Mouse (Mus musculus): Measurements from ENCODE around the gene Sin3a. TPM values are rescaled to one million over a fixed set of nuclear protein-coding genes. Genes with fewer than 3 reads are reported as not detected.

Gene Sin3a
- polyA plus RNA-seq, 1 experiment from 2014 or later, result 25.2 TPM

- 6% methylated on average over 19 of the region's 19 CpGs for WGBS
- peak overlapping the region; percentile 57 to 74 for H3K4me3 ChIP-seq (ENCODE audit: control insufficient read depth in 1 of 2, insufficient read depth in 1 of 2, low read depth in 1 of 2, low read length in 2 of 2)
- peaks cover 13% of the 10 kb centered on the region for H3K36me3 ChIP-seq (ENCODE audit: control insufficient read depth, insufficient read depth, low read length)
- H3K9me3 ChIP-seq (ENCODE audit: control insufficient read depth, low read length), result no peaks in the 10 kb centered on the region
- peak overlapping the region; percentile 73 for H3K9ac ChIP-seq (ENCODE audit: low read length)
- peak overlapping the region; percentile 68 for H3K4me2 ChIP-seq (ENCODE audit: low read length)
- no peaks in the 10 kb centered on the region for H3K27me3 ChIP-seq (ENCODE audit: control insufficient read depth, insufficient read depth, low read length)
- H3K27ac ChIP-seq (replicated peaks in 1 of 2; ENCODE audit: control insufficient read depth in 1 of 2, insufficient read depth in 1 of 2, low read depth in 2 of 2, low read length in 2 of 2), result peak overlapping the region; percentile 87 to 88; a peak in 3 of 4 replicates
- ATAC-seq (ENCODE audit: insufficient number of reproducible peaks, insufficient read depth, low FRiP score, low read depth), result peak; percentile 29; the same call in 1 of the 2 replicates
- H3K4me1 ChIP-seq (ENCODE audit: control insufficient read depth in 2 of 2, insufficient read depth in 2 of 2, low read length in 2 of 2), result peaks cover 6 to 13% of the 10 kb centered on the region in 2 experiments; a peak in 3 of 4 replicates
Observed at GRCm38 (mm10) chr9:57147205-57148143, 75.6 kb downstream of the Sin3a start.

- Histone ChIP-seq H3K36me3 (ENCODE audit: control insufficient read depth, insufficient read depth, low read length) (peaks cover 5% of the 10 kb centered on the region), H3K9me3 (ENCODE audit: control insufficient read depth, low read length) (no peaks in the 10 kb centered on the region), H3K4me1 (ENCODE audit: control insufficient read depth in 2 of 2, insufficient read depth in 2 of 2, low read length in 2 of 2) (peaks cover 6 to 13% of the 10 kb centered on the region in 2 experiments; a peak in 3 of 4 replicates), H3K27ac (replicated peaks in 1 of 2; ENCODE audit: control insufficient read depth in 1 of 2, insufficient read depth in 1 of 2, low read depth in 2 of 2, low read length in 2 of 2) (peak within 1 kb of the TSS; percentile 87 to 88), H3K9ac (ENCODE audit: low read length) (peak within 1 kb of the TSS; percentile 73), H3K4me3 (ENCODE audit: control insufficient read depth in 1 of 2, insufficient read depth in 1 of 2, low read depth in 1 of 2, low read length in 2 of 2) (peak within 1 kb of the TSS; percentile 57 to 74), H3K4me2 (ENCODE audit: low read length) (peak within 1 kb of the TSS; percentile 68), H3K27me3 (ENCODE audit: control insufficient read depth, insufficient read depth, low read length) (no peaks in the 10 kb centered on the region)
- peak; percentile 85 for ATAC-seq (ENCODE audit: insufficient number of reproducible peaks, insufficient read depth, low FRiP score, low read depth)
- 2% methylated on average over 27 of the region's 27 CpGs for WGBS
Observed at GRCm38 (mm10) chr9:57148144-57148878, 76.5 kb downstream of the Sin3a start, which contains the start of gene Neil1. TSS of gene Neil1 (minus strand) at chr9:57148305.

- Histone ChIP-seq H3K36me3 (ENCODE audit: control insufficient read depth, insufficient read depth, low read length) (no peaks in the 10 kb centered on the region), H3K9me3 (ENCODE audit: control insufficient read depth, low read length) (no peaks in the 10 kb centered on the region), H3K27me3 (ENCODE audit: control insufficient read depth, insufficient read depth, low read length) (no peaks in the 10 kb centered on the region), H3K4me1 (ENCODE audit: control insufficient read depth in 2 of 2, insufficient read depth in 2 of 2, low read length in 2 of 2) (peaks cover 6 to 13% of the 10 kb centered on the region in 2 experiments; a peak in 3 of 4 replicates), H3K4me3 (ENCODE audit: control insufficient read depth in 1 of 2, insufficient read depth in 1 of 2, low read depth in 1 of 2, low read length in 2 of 2) (peak overlapping the region in 1 of 2 experiments; percentile 57; a peak in 2 of 4 replicates), H3K27ac (replicated peaks in 1 of 2; ENCODE audit: control insufficient read depth in 1 of 2, insufficient read depth in 1 of 2, low read depth in 2 of 2, low read length in 2 of 2) (peak overlapping the region in 1 of 2 experiments; percentile 88; a peak in 1 of 4 replicates), H3K9ac (ENCODE audit: low read length) (peak overlapping the region; percentile 73; the same call in 1 of the 2 replicates), H3K4me2 (ENCODE audit: low read length) (peak overlapping the region; percentile 68)
- 77% methylated on average over 6 of the region's 6 CpGs for WGBS
- no peak for ATAC-seq (ENCODE audit: insufficient number of reproducible peaks, insufficient read depth, low FRiP score, low read depth)
Observed at GRCm38 (mm10) chr9:57149021-57149420, 77.2 kb downstream of the Sin3a start.

GRCm38 (mm10) chr9:57150192-57150591 is 78.4 kb downstream of the Sin3a start:
- Histone ChIP-seq H3K27ac (replicated peaks in 1 of 2; ENCODE audit: control insufficient read depth in 1 of 2, insufficient read depth in 1 of 2, low read depth in 2 of 2, low read length in 2 of 2) (no peak overlapping the region), H3K27me3 (ENCODE audit: control insufficient read depth, insufficient read depth, low read length) (no peaks in the 10 kb centered on the region), H3K4me2 (ENCODE audit: low read length) (no peak overlapping the region), H3K9ac (ENCODE audit: low read length) (no peak overlapping the region), H3K4me1 (ENCODE audit: control insufficient read depth in 2 of 2, insufficient read depth in 2 of 2, low read length in 2 of 2) (peaks cover 6 to 13% of the 10 kb centered on the region in 2 experiments; a peak in 3 of 4 replicates), H3K4me3 (ENCODE audit: control insufficient read depth in 1 of 2, insufficient read depth in 1 of 2, low read depth in 1 of 2, low read length in 2 of 2) (no peak overlapping the region), H3K9me3 (ENCODE audit: control insufficient read depth, low read length) (no peaks in the 10 kb centered on the region), H3K36me3 (ENCODE audit: control insufficient read depth, insufficient read depth, low read length) (peaks cover 3% of the 10 kb centered on the region; the same call in 1 of the 2 replicates)
- 79% methylated on average over 5 of the region's 5 CpGs for WGBS
- no peak for ATAC-seq (ENCODE audit: insufficient number of reproducible peaks, insufficient read depth, low FRiP score, low read depth)

GRCm38 (mm10) chr9:57152331-57152730 is 80.5 kb downstream of the Sin3a start:
- Histone ChIP-seq H3K4me3 (ENCODE audit: control insufficient read depth in 1 of 2, insufficient read depth in 1 of 2, low read depth in 1 of 2, low read length in 2 of 2) (no peak overlapping the region), H3K36me3 (ENCODE audit: control insufficient read depth, insufficient read depth, low read length) (peaks cover 11% of the 10 kb centered on the region; the same call in 1 of the 2 replicates), H3K27me3 (ENCODE audit: control insufficient read depth, insufficient read depth, low read length) (no peaks in the 10 kb centered on the region), H3K9me3 (ENCODE audit: control insufficient read depth, low read length) (no peaks in the 10 kb centered on the region), H3K9ac (ENCODE audit: low read length) (no peak overlapping the region), H3K4me1 (ENCODE audit: control insufficient read depth in 2 of 2, insufficient read depth in 2 of 2, low read length in 2 of 2) (peaks cover 5 to 10% of the 10 kb centered on the region in 2 experiments; a peak in 3 of 4 replicates), H3K4me2 (ENCODE audit: low read length) (no peak overlapping the region), H3K27ac (replicated peaks in 1 of 2; ENCODE audit: control insufficient read depth in 1 of 2, insufficient read depth in 1 of 2, low read depth in 2 of 2, low read length in 2 of 2) (no peak overlapping the region)
- no peak for ATAC-seq (ENCODE audit: insufficient number of reproducible peaks, insufficient read depth, low FRiP score, low read depth)
- 40% methylated on average over 6 of the region's 6 CpGs for WGBS

GRCm38 (mm10) chr9:57156383-57156782 is 84.5 kb downstream of the Sin3a start:
- Histone ChIP-seq H3K27ac (replicated peaks in 1 of 2; ENCODE audit: control insufficient read depth in 1 of 2, insufficient read depth in 1 of 2, low read depth in 2 of 2, low read length in 2 of 2) (no peak overlapping the region), H3K4me3 (ENCODE audit: control insufficient read depth in 1 of 2, insufficient read depth in 1 of 2, low read depth in 1 of 2, low read length in 2 of 2) (no peak overlapping the region), H3K27me3 (ENCODE audit: control insufficient read depth, insufficient read depth, low read length) (no peaks in the 10 kb centered on the region), H3K4me1 (ENCODE audit: control insufficient read depth in 2 of 2, insufficient read depth in 2 of 2, low read length in 2 of 2) (peaks cover 8% of the 10 kb centered on the region in 2 experiments; a peak in 3 of 4 replicates), H3K36me3 (ENCODE audit: control insufficient read depth, insufficient read depth, low read length) (peaks cover 11% of the 10 kb centered on the region; the same call in 1 of the 2 replicates), H3K4me2 (ENCODE audit: low read length) (no peak overlapping the region), H3K9me3 (ENCODE audit: control insufficient read depth, low read length) (no peaks in the 10 kb centered on the region), H3K9ac (ENCODE audit: low read length) (no peak overlapping the region)
- no peak for ATAC-seq (ENCODE audit: insufficient number of reproducible peaks, insufficient read depth, low FRiP score, low read depth)
- WGBS, result 83% methylated on average over 7 of the region's 7 CpGs

- H3K9ac ChIP-seq (ENCODE audit: low read length), result no peak overlapping the region
- H3K4me3 ChIP-seq (ENCODE audit: control insufficient read depth in 1 of 2, insufficient read depth in 1 of 2, low read depth in 1 of 2, low read length in 2 of 2), result no peak overlapping the region
- H3K27ac ChIP-seq (replicated peaks in 1 of 2; ENCODE audit: control insufficient read depth in 1 of 2, insufficient read depth in 1 of 2, low read depth in 2 of 2, low read length in 2 of 2), result no peak overlapping the region
- H3K27me3 ChIP-seq (ENCODE audit: control insufficient read depth, insufficient read depth, low read length), result no peaks in the 10 kb centered on the region
- WGBS, result 84% methylated on average over 8 of the region's 8 CpGs
- H3K36me3 ChIP-seq (ENCODE audit: control insufficient read depth, insufficient read depth, low read length), result peaks cover 11% of the 10 kb centered on the region; the same call in 1 of the 2 replicates
- H3K4me1 ChIP-seq (ENCODE audit: control insufficient read depth in 2 of 2, insufficient read depth in 2 of 2, low read length in 2 of 2), result peaks cover 8% of the 10 kb centered on the region in 2 experiments; a peak in 3 of 4 replicates
- H3K9me3 ChIP-seq (ENCODE audit: control insufficient read depth, low read length), result no peaks in the 10 kb centered on the region
- ATAC-seq (ENCODE audit: insufficient number of reproducible peaks, insufficient read depth, low FRiP score, low read depth), result no peak
- H3K4me2 ChIP-seq (ENCODE audit: low read length), result no peak overlapping the region
Observed at GRCm38 (mm10) chr9:57156823-57157222, 85.0 kb downstream of the Sin3a start.

Data from heart, embryonic 14.5 days (tissue).